Comparison of ENCODE assay signal across 19 mouse cellular contexts in genomic region chr3:97800657-97801056, GRCm38 (mm10).
A peak's percentile ranks its signal among the peaks of the same experiment; 100 is the strongest.
DNase-seq lines count a peak whose midpoint lies in the region; ATAC-seq and TF ChIP-seq lines count a peak whose summit lies in the region.
"Had no signal": no experiment of that assay in that cellular context is flagged by ENCODE, and none has a peak within 500 bp of the region (broad histone marks: within the 10 kb centered on the region; RNA-seq: fewer than 3 reads in every experiment).

No protein-coding gene starts in this region.

- DNase-seq in forebrain, postnatal 0 days, result no peak
- no peak for DNase-seq in forebrain, embryonic 10.5 days (ENCODE audit: extremely low spot score, low spot score)
- no peak for DNase-seq in heart, postnatal 4 days
- DNase-seq in lung, embryonic 14.5 days, result peak; percentile 17
- DNase-seq in lung, postnatal 4 days, result no peak
- peak; percentile 38 for DNase-seq in limb, embryonic 14.5 days (ENCODE audit: low spot score)
- DNase-seq: adrenal gland, adult 8-10 months; gastrocnemius, postnatal 36 days; kidney, adult 8-10 months; layer of hippocampus, postnatal 36 days; liver, embryonic 13.5 days; right cerebral cortex, postnatal 14 days; thymus, postnatal 14 days had no signal

- peak; percentile 55 for ATAC-seq in forebrain, postnatal 0 days
- no peak for ATAC-seq in heart, embryonic 15.5 days (replicated peaks; ENCODE audit: insufficient number of reproducible peaks, insufficient read depth, low FRiP score, low read depth)
- ATAC-seq in lung, embryonic 14.5 days (ENCODE audit: insufficient read depth), result no peak
- peak; percentile 44; the same call in 1 of the 2 replicates for ATAC-seq in limb, embryonic 14.5 days (ENCODE audit: low FRiP score, low read depth)
- ATAC-seq in granulocyte monocyte progenitor cell, adult 5-6 weeks (replicated peaks; ENCODE audit: poor library complexity, severe bottlenecking), result no peak
- ATAC-seq: lung, postnatal 0 days; midbrain, embryonic 15.5 days had no signal

- H3K36me3 ChIP-seq in forebrain, postnatal 0 days (ENCODE audit: insufficient read depth), result no peaks in the 10 kb centered on the region
- H3K36me3 ChIP-seq in forebrain, embryonic 10.5 days (replicated peaks), result no peaks in the 10 kb centered on the region
- H3K36me3 ChIP-seq in heart, embryonic 15.5 days, result no peaks in the 10 kb centered on the region
- H3K36me3 ChIP-seq in lung, embryonic 14.5 days (ENCODE audit: insufficient read depth), result no peaks in the 10 kb centered on the region
- no peaks in the 10 kb centered on the region for H3K36me3 ChIP-seq in limb, embryonic 14.5 days (ENCODE audit: control insufficient read depth, insufficient read depth, low read length)
- H3K36me3 ChIP-seq: forebrain, embryonic 12.5 days; liver, embryonic 13.5 days; midbrain, embryonic 15.5 days had no signal

- no peak for TF ChIP-seq CTCF in forebrain, postnatal 0 days (IDR thresholded peaks at IDR 0.05; ENCODE audit: low read depth)
- no peak for TF ChIP-seq CTCF in lung, embryonic 14.5 days (IDR thresholded peaks at IDR 0.05; ENCODE audit: low read depth)

- no peak overlapping the region for H3K27ac ChIP-seq in forebrain, postnatal 0 days (ENCODE audit: low read depth, low read length)
- no peak overlapping the region for H3K27ac ChIP-seq in forebrain, embryonic 10.5 days
- peak overlapping the region; percentile 96 for H3K27ac ChIP-seq in heart, embryonic 15.5 days
- H3K27ac ChIP-seq in lung, embryonic 14.5 days (ENCODE audit: low read depth), result no peak overlapping the region
- no peak overlapping the region; the same call in 1 of the 2 replicates for H3K27ac ChIP-seq in limb, embryonic 14.5 days (replicated peaks; ENCODE audit: low read depth, low read length)
- H3K27ac ChIP-seq: forebrain, embryonic 12.5 days; liver, embryonic 13.5 days; midbrain, embryonic 15.5 days had no signal

- no peaks in the 10 kb centered on the region for H3K27me3 ChIP-seq in forebrain, postnatal 0 days (ENCODE audit: insufficient read depth, low read length)
- H3K27me3 ChIP-seq in forebrain, embryonic 10.5 days (ENCODE audit: poor library complexity, severe bottlenecking), result no peaks in the 10 kb centered on the region
- no peaks in the 10 kb centered on the region for H3K27me3 ChIP-seq in heart, embryonic 15.5 days
- no peaks in the 10 kb centered on the region for H3K27me3 ChIP-seq in lung, embryonic 14.5 days (ENCODE audit: insufficient read depth, low read length)
- no peaks in the 10 kb centered on the region for H3K27me3 ChIP-seq in limb, embryonic 14.5 days (ENCODE audit: control insufficient read depth, insufficient read depth, low read length)
- H3K27me3 ChIP-seq: forebrain, embryonic 12.5 days; liver, embryonic 13.5 days; midbrain, embryonic 15.5 days had no signal

- no peaks in the 10 kb centered on the region for H3K9me3 ChIP-seq in forebrain, postnatal 0 days (ENCODE audit: low read length)
- H3K9me3 ChIP-seq in forebrain, embryonic 10.5 days, result no peaks in the 10 kb centered on the region
- H3K9me3 ChIP-seq in heart, embryonic 15.5 days (replicated peaks), result no peaks in the 10 kb centered on the region
- no peaks in the 10 kb centered on the region for H3K9me3 ChIP-seq in lung, embryonic 14.5 days (ENCODE audit: low read depth, low read length)
- no peaks in the 10 kb centered on the region for H3K9me3 ChIP-seq in limb, embryonic 14.5 days (ENCODE audit: control insufficient read depth, low read length)
- H3K9me3 ChIP-seq: forebrain, embryonic 12.5 days; liver, embryonic 13.5 days; megakaryocyte, embryonic 14.5 days; midbrain, embryonic 15.5 days had no signal

- no peaks in the 10 kb centered on the region for H3K4me1 ChIP-seq in forebrain, postnatal 0 days (ENCODE audit: insufficient read depth)
- H3K4me1 ChIP-seq in forebrain, embryonic 10.5 days, result no peaks in the 10 kb centered on the region
- H3K4me1 ChIP-seq in heart, embryonic 15.5 days (replicated peaks), result peaks cover 70% of the 10 kb centered on the region
- H3K4me1 ChIP-seq in lung, embryonic 14.5 days (ENCODE audit: insufficient read depth), result no peaks in the 10 kb centered on the region
- H3K4me1 ChIP-seq in limb, embryonic 14.5 days (ENCODE audit: control insufficient read depth, insufficient read depth, low read length), result 0 out of 2 replicates have a peak, but pooled peaks cover 5% of the 10 kb centered on the region
- H3K4me1 ChIP-seq: forebrain, embryonic 12.5 days; liver, embryonic 13.5 days; midbrain, embryonic 15.5 days had no signal

- H3K4me3 ChIP-seq in forebrain, postnatal 0 days (ENCODE audit: low read depth, low read length), result no peak overlapping the region
- no peak overlapping the region for H3K4me3 ChIP-seq in forebrain, embryonic 10.5 days
- H3K4me3 ChIP-seq in heart, embryonic 15.5 days, result no peak overlapping the region
- no peak overlapping the region for H3K4me3 ChIP-seq in lung, embryonic 14.5 days (ENCODE audit: low read depth, low read length)
- no peak overlapping the region for H3K4me3 ChIP-seq in limb, embryonic 14.5 days (replicated peaks; ENCODE audit: low read length)
- H3K4me3 ChIP-seq: forebrain, embryonic 12.5 days; liver, embryonic 13.5 days; megakaryocyte, embryonic 14.5 days; midbrain, embryonic 15.5 days had no signal

- 79% methylated on average over 5 of the region's 5 CpGs for WGBS in forebrain, postnatal 0 days
- WGBS in forebrain, embryonic 10.5 days, result 88% methylated on average over 5 of the region's 5 CpGs
- WGBS in heart, embryonic 15.5 days, result 80% methylated on average over 5 of the region's 5 CpGs
- 52% methylated on average over 5 of the region's 5 CpGs for WGBS in lung, embryonic 14.5 days
- 76% methylated on average over 5 of the region's 5 CpGs for WGBS in limb, embryonic 14.5 days

- H3K9ac ChIP-seq in forebrain, postnatal 0 days, result no peak overlapping the region
- no peak overlapping the region for H3K9ac ChIP-seq in heart, embryonic 15.5 days
- no peak overlapping the region for H3K9ac ChIP-seq in lung, embryonic 14.5 days
- H3K9ac ChIP-seq in limb, embryonic 14.5 days (ENCODE audit: low read depth, low read length, severe bottlenecking), result no peak overlapping the region
- H3K9ac ChIP-seq: forebrain, embryonic 12.5 days; liver, embryonic 13.5 days; midbrain, embryonic 15.5 days had no signal

- TF ChIP-seq POLR2A in limb, embryonic 14.5 days (IDR thresholded peaks at IDR 0.05; ENCODE audit: borderline replicate concordance, extremely low read depth, insufficient read depth, insufficient read length), result no peak

- H3K4me2 ChIP-seq in forebrain, postnatal 0 days (ENCODE audit: low read depth), result no peak overlapping the region
- no peak overlapping the region for H3K4me2 ChIP-seq in heart, embryonic 15.5 days
- no peak overlapping the region for H3K4me2 ChIP-seq in lung, embryonic 14.5 days
- no peak overlapping the region for H3K4me2 ChIP-seq in limb, embryonic 14.5 days (replicated peaks; ENCODE audit: low read depth, low read length, severe bottlenecking)
- H3K4me2 ChIP-seq: forebrain, embryonic 12.5 days; liver, embryonic 13.5 days; midbrain, embryonic 15.5 days had no signal

Comparison
In these comparisons a context has a peak if more than half of its experiments do, and no peak if none do; other contexts are left out.
1. DNase-seq: peak in lung, embryonic 14.5 days (single experiment) and limb, embryonic 14.5 days (single experiment); none in forebrain, postnatal 0 days (single experiment), forebrain, embryonic 10.5 days (single experiment), heart, postnatal 4 days (single experiment) and lung, postnatal 4 days (0 of 2).
2. ATAC-seq: peak in forebrain, postnatal 0 days (single experiment) and limb, embryonic 14.5 days (single experiment); none in heart, embryonic 15.5 days (single experiment), lung, embryonic 14.5 days (single experiment) and granulocyte monocyte progenitor cell, adult 5-6 weeks (single experiment).